Mouse (Mus musculus): Measurements from ENCODE around the gene Aff4.

- no peak for TF ChIP-seq CTCF (IDR thresholded peaks at IDR 0.05; ENCODE audit: low read depth, low read length)
- TF ChIP-seq GATA1 (IDR thresholded peaks at IDR 0.05; ENCODE audit: borderline replicate concordance, low read length), result no peak
- TF ChIP-seq TAL1 (conservative IDR thresholded peaks at IDR 0.05; ENCODE audit: low read depth, low read length), result no peak
Measured at GRCm38 (mm10) chr11:53316996-53317395, 33.6 kb upstream of the Aff4 start.

All from G1E (cell line).